Mouse (Mus musculus): ENCODE data around the gene Olfr437. TPM values are rescaled to one million over a fixed set of nuclear protein-coding genes. Genes with fewer than 3 reads are reported as not detected.
"Not testable (repeated sequence)": the region's sequence is repeated elsewhere in the genome, so short reads cannot be mapped to it uniquely, and the experiment has no call there.

Olfr437 gene
- polyA plus RNA-seq, 1 experiment from 2014 or later = not detected

GRCm38 (mm10) chr6:43198094-43198493, 35.0 kb downstream of the Olfr437 start:
- no peak overlapping the region for H3K4me2 ChIP-seq (replicated peaks)
- no peak overlapping the region for H3K4me3 ChIP-seq (replicated peaks; ENCODE audit: low read length)
- H3K9ac ChIP-seq = no peak overlapping the region
- WGBS = 83% methylated on average over 3 of the region's 3 CpGs
- DNase-seq (ENCODE audit: low spot score) (no peak), ATAC-seq (ENCODE audit: low FRiP score) (no peak)
- H3K36me3 ChIP-seq (replicated peaks; ENCODE audit: control insufficient read depth, insufficient read depth) = no peaks in the 10 kb centered on the region
- no peak overlapping the region for H3K27ac ChIP-seq
- no peaks in the 10 kb centered on the region for H3K9me3 ChIP-seq (ENCODE audit: control insufficient read depth, low read length)
- H3K27me3 ChIP-seq (ENCODE audit: control insufficient read depth, insufficient read depth, low read length) = no peaks in the 10 kb centered on the region
- no peaks in the 10 kb centered on the region for H3K4me1 ChIP-seq (replicated peaks; ENCODE audit: control insufficient read depth, insufficient read depth, low read length)

GRCm38 (mm10) chr6:43202786-43203185, 39.7 kb downstream of the Olfr437 start:
- Histone ChIP-seq H3K9ac (no peak overlapping the region), H3K9me3 (ENCODE audit: control insufficient read depth, low read length) (no peaks in the 10 kb centered on the region), H3K27me3 (ENCODE audit: control insufficient read depth, insufficient read depth, low read length) (no peaks in the 10 kb centered on the region), H3K4me2 (replicated peaks) (no peak overlapping the region), H3K27ac (no peak overlapping the region), H3K4me3 (replicated peaks; ENCODE audit: low read length) (no peak overlapping the region), H3K4me1 (replicated peaks; ENCODE audit: control insufficient read depth, insufficient read depth, low read length) (no peaks in the 10 kb centered on the region), H3K36me3 (replicated peaks; ENCODE audit: control insufficient read depth, insufficient read depth) (no peaks in the 10 kb centered on the region)
- ATAC-seq (ENCODE audit: low FRiP score) = no peak
- DNase-seq (ENCODE audit: low spot score) = no peak

DNA sequence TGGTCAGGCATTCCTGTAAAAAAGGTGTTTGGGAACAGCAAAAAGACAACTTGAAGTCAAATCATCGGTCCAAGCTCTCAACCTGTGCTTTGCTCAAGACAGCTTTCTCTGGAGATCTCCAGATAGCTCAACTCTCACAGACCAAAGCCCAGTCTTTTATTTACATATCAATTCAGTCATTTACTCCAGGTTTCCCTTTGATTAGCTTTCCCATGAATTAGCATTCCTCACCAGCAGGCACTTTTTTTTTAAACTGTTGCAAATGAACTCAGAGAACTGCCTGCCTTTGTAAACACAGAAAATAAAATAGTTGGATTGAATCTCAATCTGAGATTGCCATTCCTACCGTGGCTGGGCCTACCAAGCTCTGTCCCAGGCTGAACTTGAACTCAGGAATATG, 42.3 kb downstream of the Olfr437 start:
- DNase-seq (ENCODE audit: low spot score) = no peak
- 26% methylated on average over 2 of the region's 2 CpGs for WGBS
- H3K9me3 ChIP-seq (ENCODE audit: control insufficient read depth, low read length) = no peaks in the 10 kb centered on the region
- H3K27ac ChIP-seq = no peak overlapping the region
- H3K36me3 ChIP-seq (replicated peaks; ENCODE audit: control insufficient read depth, insufficient read depth) = no peaks in the 10 kb centered on the region
- no peak overlapping the region for H3K4me3 ChIP-seq (replicated peaks; ENCODE audit: low read length)
- H3K27me3 ChIP-seq (ENCODE audit: control insufficient read depth, insufficient read depth, low read length) = no peaks in the 10 kb centered on the region
- ATAC-seq (ENCODE audit: low FRiP score) = no peak
- H3K4me1 ChIP-seq (replicated peaks; ENCODE audit: control insufficient read depth, insufficient read depth, low read length) = no peaks in the 10 kb centered on the region
- H3K9ac ChIP-seq = no peak overlapping the region
- no peak overlapping the region for H3K4me2 ChIP-seq (replicated peaks)

DNA sequence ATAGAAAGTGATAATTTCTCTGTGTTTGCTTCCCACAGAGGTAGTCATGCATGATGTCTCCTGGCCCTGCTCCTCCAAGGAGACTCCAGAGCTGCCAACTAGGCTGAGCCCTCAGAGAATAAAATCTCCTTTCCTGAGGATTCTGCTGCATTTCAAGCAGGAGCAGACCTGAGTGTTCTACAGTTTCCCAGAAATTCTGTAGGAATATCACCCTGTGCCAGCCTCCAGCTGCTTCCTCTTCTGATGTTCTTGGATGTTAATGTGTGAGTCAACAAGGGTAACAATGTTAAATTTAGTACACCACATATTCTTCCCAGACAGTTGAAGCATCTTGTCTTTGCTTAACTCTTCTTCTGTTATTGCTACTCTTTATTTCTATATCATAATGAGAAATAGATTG, 49.8 kb downstream of the Olfr437 start, which contains the start of gene Olfr434:
Gene Olfr434, plus strand, starts transcription at position 149 of the 400 bp plus-strand sequence.
- not testable (repeated sequence) for H3K36me3 ChIP-seq (replicated peaks; ENCODE audit: control insufficient read depth, insufficient read depth); ATAC-seq (ENCODE audit: low FRiP score); H3K27me3 ChIP-seq (ENCODE audit: control insufficient read depth, insufficient read depth, low read length); H3K4me2 ChIP-seq (replicated peaks); H3K4me1 ChIP-seq (replicated peaks; ENCODE audit: control insufficient read depth, insufficient read depth, low read length); H3K27ac ChIP-seq; H3K9ac ChIP-seq; H3K4me3 ChIP-seq (replicated peaks; ENCODE audit: low read length); DNase-seq (ENCODE audit: low spot score); H3K9me3 ChIP-seq (ENCODE audit: control insufficient read depth, low read length)

Other genes starting within 250 kb of the Olfr437 start
- gene Olfr446, start 241.9 kb upstream of the Olfr437 start, polyA plus RNA-seq (2014; fragmentation: Nextera tagmentation; extraction: Ambion mirVana) = not detected in 2 replicates
- not detected in 2 replicates for gene Olfr444, start 214.2 kb upstream of the Olfr437 start, polyA plus RNA-seq (2014; fragmentation: Nextera tagmentation; extraction: Ambion mirVana)
- not detected in 2 replicates for gene Olfr441, start 56.9 kb upstream of the Olfr437 start, polyA plus RNA-seq (2014; fragmentation: Nextera tagmentation; extraction: Ambion mirVana)
- gene Olfr237-ps1, start 16.7 kb upstream of the Olfr437 start, polyA plus RNA-seq (2014; fragmentation: Nextera tagmentation; extraction: Ambion mirVana) = not detected in 2 replicates
- gene Olfr13, start 8.9 kb downstream of the Olfr437 start, polyA plus RNA-seq (2014; fragmentation: Nextera tagmentation; extraction: Ambion mirVana) = not detected in 2 replicates
- not detected in 2 replicates for gene Olfr435, start 33.9 kb downstream of the Olfr437 start, polyA plus RNA-seq (2014; fragmentation: Nextera tagmentation; extraction: Ambion mirVana)
- not detected in 2 replicates for gene Olfr434, start 49.7 kb downstream of the Olfr437 start, polyA plus RNA-seq (2014; fragmentation: Nextera tagmentation; extraction: Ambion mirVana)
- not detected in 2 replicates for gene Olfr47, start 68.2 kb downstream of the Olfr437 start, polyA plus RNA-seq (2014; fragmentation: Nextera tagmentation; extraction: Ambion mirVana)
- gene Arhgef5, start 102.3 kb downstream of the Olfr437 start, polyA plus RNA-seq (2014; fragmentation: Nextera tagmentation; extraction: Ambion mirVana) = 2.0 and 2.6 TPM in 2 replicates
- gene Nobox, start 146.3 kb downstream of the Olfr437 start, polyA plus RNA-seq (2014; fragmentation: Nextera tagmentation; extraction: Ambion mirVana) = not detected in 2 replicates

Data from hindbrain, embryonic 14.5 days (tissue).